Mouse (Mus musculus) 3134 (cell line): Measurements from ENCODE around the gene Spa17.
A peak's percentile ranks its signal among the peaks of the same experiment; 100 is the strongest.

ENCODE experiments used
- DNase-seq: peaks from one replicate; pipeline ENCODE4 v3.0.0-alpha.2; 2011; ENCODE audit warnings: low spot score; ENCODE audit not compliant: insufficient read length; ENCODE audit errors: extremely low read depth

The Spa17 gene

GRCm38 (mm10) chr9:37613182-37613910 is at the start of gene Spa17:
TSS of gene Spa17 (minus strand) at chr9:37613722.
- DNase-seq: peak; percentile 93

- no peak for DNase-seq
Observed at GRCm38 (mm10) chr9:37663210-37663609, 49.7 kb upstream of the Spa17 start.

- no peak for DNase-seq
Observed at GRCm38 (mm10) chr9:37659413-37659812, 45.9 kb upstream of the Spa17 start.

- peak; percentile 90 for DNase-seq
Observed at GRCm38 (mm10) chr9:37656931-37657481, 43.5 kb upstream of the Spa17 start, which contains the start of gene Tbrg1. TSS of gene Tbrg1 (minus strand) at chr9:37657312.

DNA sequence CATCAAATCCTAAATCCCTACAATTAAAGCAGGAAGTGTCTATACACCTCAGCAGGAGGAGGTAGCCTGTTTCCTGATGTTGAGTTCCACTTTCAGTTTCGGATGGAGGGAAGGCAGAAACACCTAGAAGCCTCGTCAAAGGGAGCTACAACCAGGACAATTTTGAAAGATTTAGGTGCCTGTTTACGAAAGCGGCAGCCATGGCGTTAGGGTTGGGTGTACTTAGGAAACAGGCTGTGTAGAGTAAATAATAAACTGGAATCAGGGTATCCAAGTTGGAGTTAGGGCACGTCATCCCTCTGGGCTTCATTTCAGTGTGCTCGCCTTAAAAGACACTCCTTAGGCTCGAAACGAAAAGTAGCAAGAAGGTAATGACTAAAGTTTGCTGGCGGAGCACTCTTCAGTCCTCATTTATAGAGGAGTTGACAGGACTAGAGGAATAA is 42.9 kb upstream of the Spa17 start:
- no peak for DNase-seq

DNA sequence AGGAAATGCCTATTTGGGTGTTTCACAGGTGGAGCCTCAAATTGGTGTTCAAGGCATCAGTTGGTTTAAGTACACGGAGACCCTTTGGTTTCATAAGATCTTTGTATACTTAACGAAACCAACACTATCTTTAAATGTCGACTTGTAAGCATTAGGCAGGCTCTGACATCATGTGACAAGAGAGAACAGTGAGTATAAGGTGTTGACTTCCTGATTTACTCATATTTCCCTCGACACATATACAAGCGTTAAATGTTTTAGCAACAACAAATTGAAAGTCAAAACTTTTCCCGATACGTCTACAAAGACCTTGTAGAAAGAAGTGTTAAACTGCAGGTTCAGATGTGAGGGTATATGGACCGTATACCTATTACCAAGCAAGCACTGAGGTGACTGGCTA is 42.4 kb upstream of the Spa17 start:
- no peak for DNase-seq

- DNase-seq: no peak
Observed at GRCm38 (mm10) chr9:37653836-37654235, 40.3 kb upstream of the Spa17 start.

GRCm38 (mm10) chr9:37650639-37651038 is 37.1 kb upstream of the Spa17 start:
- DNase-seq: no peak

GRCm38 (mm10) chr9:37646246-37646645 is 32.7 kb upstream of the Spa17 start:
- no peak for DNase-seq

GRCm38 (mm10) chr9:37638721-37639120 is 25.2 kb upstream of the Spa17 start:
- DNase-seq: no peak

DNA sequence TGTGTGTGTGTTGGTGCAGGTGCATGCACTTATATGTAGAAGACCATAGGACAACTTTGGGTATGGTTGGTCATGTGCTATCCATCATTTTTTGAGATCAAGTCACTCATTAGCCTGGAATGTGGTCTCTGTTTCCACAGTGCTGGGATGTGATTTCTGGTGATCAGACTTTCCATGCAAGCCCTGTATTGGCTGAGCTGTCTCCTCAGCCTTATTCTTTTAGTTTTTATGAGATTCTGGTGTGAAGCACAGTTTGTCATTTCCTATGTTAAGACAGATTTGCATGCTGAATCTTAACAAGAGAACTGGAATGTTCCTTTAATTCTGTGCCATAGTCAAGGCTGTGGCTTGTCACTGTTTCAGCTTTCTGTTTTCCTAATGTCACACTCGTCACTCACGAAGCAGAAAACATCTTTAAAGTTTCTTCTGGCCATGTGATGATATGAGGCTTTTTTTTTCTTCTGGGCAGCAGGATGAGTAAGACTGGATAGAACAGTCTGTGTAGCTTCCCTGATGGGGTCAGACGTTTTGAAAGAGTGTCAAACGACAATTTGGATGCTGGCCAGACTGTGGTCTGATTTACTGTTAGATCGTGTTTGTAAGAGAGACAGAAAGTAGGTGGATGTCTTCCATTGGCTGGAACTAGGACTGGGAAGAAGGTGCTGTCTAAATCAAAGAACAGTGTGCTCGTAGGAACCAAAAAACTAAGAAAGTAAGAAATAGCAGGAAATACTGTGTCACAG is 23.4 kb upstream of the Spa17 start:
- DNase-seq: no peak

DNA sequence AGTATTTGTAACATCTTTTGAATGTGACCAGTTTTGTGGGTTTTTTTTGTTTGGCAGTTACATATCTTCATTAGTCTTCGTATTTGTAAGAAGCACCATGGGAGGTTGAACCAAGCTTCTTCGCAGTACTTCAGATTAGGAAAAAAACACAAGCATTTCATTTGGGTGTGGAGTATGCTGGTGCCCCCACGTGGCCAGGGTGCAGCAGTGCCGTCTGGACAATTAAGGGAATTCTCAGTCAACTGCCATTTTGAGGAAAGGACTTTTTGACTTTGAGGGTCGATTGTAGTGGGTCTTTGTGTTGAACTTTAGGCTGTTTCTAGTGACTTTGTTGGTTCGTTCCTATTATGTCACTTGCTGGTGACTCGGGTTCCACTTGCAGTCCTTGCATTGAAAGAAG is 22.8 kb upstream of the Spa17 start:
- DNase-seq: no peak

GRCm38 (mm10) chr9:37634269-37634668 is 20.7 kb upstream of the Spa17 start:
- DNase-seq: no peak

GRCm38 (mm10) chr9:37632305-37632704 is 18.8 kb upstream of the Spa17 start:
- DNase-seq: no peak

- no peak for DNase-seq
Observed at GRCm38 (mm10) chr9:37629941-37630340, 16.4 kb upstream of the Spa17 start.

- no peak for DNase-seq
Observed at GRCm38 (mm10) chr9:37628581-37628980, 15.1 kb upstream of the Spa17 start.

DNA sequence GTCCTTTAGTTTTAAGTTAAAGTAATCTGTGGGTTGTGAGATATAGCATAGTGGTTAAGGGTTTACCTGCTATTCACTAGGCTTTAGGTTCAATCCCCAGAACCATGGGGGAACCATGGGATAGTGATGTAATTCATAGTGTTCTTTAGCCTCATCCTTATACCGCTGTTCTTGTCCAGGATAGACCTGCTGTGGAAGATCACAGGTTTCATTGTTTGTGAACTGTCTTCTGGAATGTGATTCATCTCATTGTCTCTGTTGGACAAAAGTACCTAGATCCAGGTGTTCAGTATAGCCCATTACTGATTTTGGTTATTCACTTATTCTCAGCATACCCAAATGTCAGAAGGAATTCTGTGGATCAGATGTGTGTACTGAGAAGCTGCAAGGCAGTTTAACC is 13.7 kb upstream of the Spa17 start:
- DNase-seq: no peak

DNA sequence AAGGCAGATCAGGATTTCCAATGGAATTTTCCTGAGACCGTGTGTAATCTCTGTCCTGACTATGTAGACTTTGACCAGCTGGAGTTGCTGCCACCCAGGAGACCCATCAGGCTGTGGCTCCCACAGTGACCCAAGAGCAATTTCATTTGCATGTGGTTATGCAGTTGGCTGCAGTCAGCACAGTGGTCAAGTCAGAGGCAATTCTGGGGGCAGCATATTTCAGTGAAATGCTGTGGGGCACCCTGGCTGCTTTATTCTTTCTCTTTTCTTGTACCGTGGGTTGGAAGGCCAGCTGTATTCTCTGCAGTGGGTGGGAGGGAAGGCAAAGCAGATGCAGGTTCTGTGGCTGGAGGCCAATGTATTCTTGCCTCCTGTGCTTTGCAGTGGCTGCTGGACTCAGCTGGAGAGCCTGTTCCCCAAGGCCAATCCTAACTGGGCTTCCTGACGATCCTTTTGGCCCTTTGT is 12.6 kb upstream of the Spa17 start:
- DNase-seq: no peak

DNA sequence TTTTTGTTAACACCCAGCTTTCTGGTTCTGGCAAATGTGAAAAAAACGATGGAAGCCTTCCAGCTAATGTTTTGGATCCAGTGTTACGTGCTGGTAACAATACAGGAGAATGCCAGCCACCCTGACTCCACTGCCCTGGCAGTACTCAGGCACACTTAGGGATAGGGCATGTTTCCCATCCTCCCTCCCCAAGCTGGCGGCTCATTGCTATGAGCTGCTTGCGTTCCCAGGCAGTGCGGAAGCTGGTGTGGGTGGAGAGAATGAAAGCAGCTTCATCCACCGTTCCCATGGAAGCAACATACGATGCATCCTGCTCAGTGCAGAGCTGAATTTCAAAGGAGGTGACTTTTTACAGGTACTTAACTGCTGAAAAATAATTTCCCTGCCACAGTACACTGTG is 12.1 kb upstream of the Spa17 start:
- DNase-seq: no peak

GRCm38 (mm10) chr9:37625129-37625528 is 11.6 kb upstream of the Spa17 start:
- no peak for DNase-seq

- DNase-seq: no peak
Observed at GRCm38 (mm10) chr9:37624502-37624901, 11.0 kb upstream of the Spa17 start.

DNA sequence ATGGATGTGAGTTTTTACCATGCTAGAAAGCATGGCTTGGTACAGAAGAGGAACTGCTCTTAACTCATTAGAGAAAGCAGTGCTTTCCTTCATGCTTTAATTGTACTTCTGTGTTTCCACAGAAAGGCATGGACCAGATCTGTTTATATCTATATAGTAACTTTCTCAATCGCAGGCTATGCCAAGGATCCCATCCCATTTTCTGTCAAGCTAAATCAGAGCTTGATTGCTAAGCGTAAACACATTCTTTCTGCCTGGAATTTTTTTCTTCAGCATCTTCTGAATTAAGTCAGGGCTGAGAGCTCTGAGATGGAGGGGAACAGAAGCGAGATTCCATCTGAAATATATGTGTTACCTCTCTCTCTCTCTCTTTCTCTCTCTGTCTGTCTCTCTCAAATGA is 10.5 kb upstream of the Spa17 start:
- no peak for DNase-seq
